Mouse (Mus musculus) bone marrow macrophage, adult 2 months (primary cell): Measurements from ENCODE around the gene Ubr4.

Experiments
- CTCF ChIP-seq: IDR thresholded peaks from 2 replicates; pipeline ENCODE4 v1.5.1; 2012; ENCODE audit warnings: low read depth, mild to moderate bottlenecking, low read length, moderate library complexity
- POLR2A ChIP-seq: IDR thresholded peaks from 2 replicates; pipeline ENCODE4 v1.6.1; 2012; ENCODE audit warnings: mild to moderate bottlenecking, low read depth, low read length, borderline replicate concordance

- TF ChIP-seq CTCF, result no peak
- TF ChIP-seq POLR2A, result no peak
Observed at GRCm38 (mm10) chr4:139459970-139460369, 107.6 kb downstream of the Ubr4 start.
